Mouse (Mus musculus): ENCODE results near the gene Chst11.

The Chst11 gene

GRCm38 (mm10) chr10:83233967-83234366, 248.7 kb downstream of the Chst11 start:
- in situ Hi-C loops (cut with MboI; ENCODE audit: unreplicated experiment in 2 of 2): no loop called here

- in situ Hi-C loops (cut with MboI; ENCODE audit: unreplicated experiment in 2 of 2): no loop called here
Observed at GRCm38 (mm10) chr10:83234391-83234790, 249.1 kb downstream of the Chst11 start.

- in situ Hi-C loops (cut with MboI; ENCODE audit: unreplicated experiment in 2 of 2): no loop called here
Observed at GRCm38 (mm10) chr10:83242106-83242686, 256.9 kb downstream of the Chst11 start.

- in situ Hi-C loops (cut with MboI; ENCODE audit: unreplicated experiment in 2 of 2): no loop called here
Observed at GRCm38 (mm10) chr10:83244131-83244530, 258.8 kb downstream of the Chst11 start.
